13 mouse cellular contexts compared by ENCODE assay signal in the genomic region with DNA sequence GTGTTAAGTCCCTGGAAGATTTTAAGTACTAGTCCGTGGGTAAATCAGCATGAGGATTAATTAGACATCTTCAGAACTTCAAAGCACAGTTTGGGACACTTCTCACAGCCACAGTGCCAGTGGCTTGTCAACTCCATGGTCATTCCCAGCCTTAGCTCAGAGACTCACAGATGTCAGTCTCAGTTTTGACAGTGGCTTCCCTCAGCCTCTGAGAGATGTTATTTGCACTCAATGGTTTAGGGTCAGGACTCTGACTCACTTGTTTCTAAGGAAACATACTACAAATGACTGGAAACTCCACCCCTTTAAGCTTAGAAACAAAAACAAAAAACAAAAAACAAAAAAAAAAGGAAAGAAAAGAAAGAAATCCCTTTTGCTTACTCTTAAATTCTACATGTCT. TPM values are rescaled to one million over a fixed set of nuclear protein-coding genes. Genes with fewer than 3 reads are reported as not detected.
DNase-seq lines count a peak whose midpoint lies in the region; ATAC-seq lines count a peak whose summit lies in the region.
"Had no signal": no experiment of that assay in that cellular context is flagged by ENCODE, and none has a peak within 500 bp of the region (broad histone marks: within the 10 kb centered on the region; RNA-seq: fewer than 3 reads in every experiment).

No protein-coding gene starts in this region.

- no peaks in the 10 kb centered on the region for H3K27me3 ChIP-seq in heart, embryonic 14.5 days (ENCODE audit: control insufficient read depth, insufficient read depth, low read length)
- no peaks in the 10 kb centered on the region for H3K27me3 ChIP-seq in heart, embryonic 10.5 days (ENCODE audit: insufficient read depth, poor library complexity, severe bottlenecking)
- H3K27me3 ChIP-seq in midbrain, embryonic 13.5 days, result no peaks in the 10 kb centered on the region
- H3K27me3 ChIP-seq: stomach, embryonic 15.5 days had no signal

- peaks cover 4 to 7% of the 10 kb centered on the region in 2 experiments for H3K4me1 ChIP-seq in heart, embryonic 14.5 days (ENCODE audit: control insufficient read depth in 2 of 2, insufficient read depth in 2 of 2, low read length in 2 of 2)
- H3K4me1 ChIP-seq in heart, embryonic 10.5 days, result no peaks in the 10 kb centered on the region
- no peaks in the 10 kb centered on the region for H3K4me1 ChIP-seq in midbrain, embryonic 13.5 days (replicated peaks)
- H3K4me1 ChIP-seq: stomach, embryonic 15.5 days had no signal

- no peak overlapping the region for H3K4me3 ChIP-seq in heart, embryonic 14.5 days (ENCODE audit: control insufficient read depth in 1 of 2, insufficient read depth in 1 of 2, low read depth in 1 of 2, low read length in 2 of 2)
- H3K4me3 ChIP-seq in heart, embryonic 10.5 days, result no peak overlapping the region
- peak overlapping the region; percentile 41; the same call in 1 of the 2 replicates for H3K4me3 ChIP-seq in macrophage (ENCODE audit: inconsistent target)
- no peak overlapping the region for H3K4me3 ChIP-seq in midbrain, embryonic 13.5 days (replicated peaks)
- H3K4me3 ChIP-seq: forebrain, embryonic 10.5 days had no signal

- ATAC-seq in heart, embryonic 14.5 days (ENCODE audit: insufficient number of reproducible peaks, insufficient read depth, low FRiP score, low read depth), result no peak
- ATAC-seq in midbrain, embryonic 13.5 days, result no peak

- H3K9me3 ChIP-seq in heart, embryonic 14.5 days (ENCODE audit: control insufficient read depth, low read length), result no peaks in the 10 kb centered on the region
- H3K9me3 ChIP-seq in heart, embryonic 10.5 days, result no peaks in the 10 kb centered on the region
- H3K9me3 ChIP-seq in midbrain, embryonic 13.5 days, result no peaks in the 10 kb centered on the region
- H3K9me3 ChIP-seq: forebrain, embryonic 10.5 days; stomach, embryonic 15.5 days had no signal

- no peak overlapping the region for H3K27ac ChIP-seq in heart, embryonic 14.5 days (replicated peaks in 1 of 2; ENCODE audit: control insufficient read depth in 1 of 2, insufficient read depth in 1 of 2, low read depth in 2 of 2, low read length in 2 of 2)
- H3K27ac ChIP-seq in heart, embryonic 10.5 days, result no peak overlapping the region
- peak overlapping the region; percentile 56 for H3K27ac ChIP-seq in macrophage
- no peak overlapping the region for H3K27ac ChIP-seq in midbrain, embryonic 13.5 days
- H3K27ac ChIP-seq: forebrain, embryonic 10.5 days; stomach, embryonic 15.5 days had no signal

- 34% methylated on average over 1 of the region's 1 CpGs for WGBS in heart, embryonic 14.5 days
- 64% methylated on average over 1 of the region's 1 CpGs for WGBS in heart, embryonic 10.5 days
- WGBS in macrophage (ENCODE audit: missing documents), result 67% methylated on average over 1 of the region's 1 CpGs
- WGBS in midbrain, embryonic 13.5 days, result 6% methylated on average over 1 of the region's 1 CpGs

- no peaks in the 10 kb centered on the region for H3K36me3 ChIP-seq in heart, embryonic 14.5 days (ENCODE audit: control insufficient read depth, insufficient read depth, low read length)
- H3K36me3 ChIP-seq in heart, embryonic 10.5 days, result no peaks in the 10 kb centered on the region
- H3K36me3 ChIP-seq in macrophage (ENCODE audit: inconsistent target), result peaks cover 14% of the 10 kb centered on the region
- no peaks in the 10 kb centered on the region for H3K36me3 ChIP-seq in midbrain, embryonic 13.5 days
- H3K36me3 ChIP-seq: forebrain, embryonic 10.5 days; stomach, embryonic 15.5 days had no signal

- peak overlapping the region; percentile 68; the same call in 1 of the 2 replicates for H3K4me2 ChIP-seq in heart, embryonic 14.5 days (ENCODE audit: low read length)
- no peak overlapping the region for H3K4me2 ChIP-seq in midbrain, embryonic 13.5 days (replicated peaks)

- no peak for DNase-seq in heart, embryonic 10.5 days (ENCODE audit: low spot score)
- DNase-seq in 416B (ENCODE audit: low read depth) (peak; percentile 42), NIH3T3 (ENCODE audit: low read depth) (peak; percentile 63)
- no peak for DNase-seq in frontal cortex, postnatal 25 days (ENCODE audit: low spot score in 2 of 2)
- no peak for DNase-seq in urinary bladder, postnatal 10 days (ENCODE audit: low spot score)

- peaks cover 9% of the 10 kb centered on the region; the same call in 1 of the 2 replicates for H3K79me2 ChIP-seq in macrophage (ENCODE audit: inconsistent target)

- H3K9ac ChIP-seq in heart, embryonic 14.5 days (ENCODE audit: low read length), result no peak overlapping the region
- no peak overlapping the region for H3K9ac ChIP-seq in midbrain, embryonic 13.5 days (replicated peaks)
- H3K9ac ChIP-seq: stomach, embryonic 15.5 days had no signal

RNA-seq across cellular contexts. Expression of a gene that starts 0.8 kb away (rescaled TPM):
- polyA plus RNA-seq in heart, embryonic 14.5 days (2014; fragmentation: Nextera tagmentation; extraction: Ambion mirVana), result 2.3 and 2.4 TPM in 2 replicates
- 0.32 and 0.53 TPM in 2 replicates for polyA plus RNA-seq in heart, embryonic 10.5 days (2016; fragmentation: Nextera tagmentation; extraction: Ambion mirVana)
- total RNA-seq in macrophage (2018; cell fraction: chromatin; rRNA removed), result 100 to 1,000 TPM in 18 of 26 experiments, 10 to 100 TPM in 8; 11.6 to 550 (median 138) TPM
- total RNA-seq in macrophage (2018; cell fraction: cytosol; rRNA removed), result 1,000 to 10,000 TPM in 5 of 26 experiments, 100 to 1,000 TPM in 14, 10 to 100 TPM in 7; 53.0 to 1,080 (median 491) TPM
- 100 to 1,000 TPM in 22 of 26 experiments, 10 to 100 TPM in 4; 13.5 to 842 (median 412) TPM for total RNA-seq in macrophage (2018; cell fraction: nucleus; rRNA removed)
- 22.4 to 246 TPM (median 54.9 TPM) in 3 replicates for polyA plus RNA-seq in macrophage (2018)
- polyA plus RNA-seq in midbrain, embryonic 13.5 days (2015; fragmentation: Nextera tagmentation; extraction: Ambion mirVana), result 0.23 and 0.30 TPM in 2 replicates
- polyA plus RNA-seq: forebrain, embryonic 10.5 days had no signal

RNA-seq across cellular contexts. Expression of a gene that starts 25.0 kb away (rescaled TPM):
- 0.09 TPM in 1 of 2 replicates, not detected in the other for polyA plus RNA-seq in heart, embryonic 14.5 days (2014; fragmentation: Nextera tagmentation; extraction: Ambion mirVana)
- polyA plus RNA-seq in heart, embryonic 10.5 days (2016; fragmentation: Nextera tagmentation; extraction: Ambion mirVana), result not detected in 2 replicates
- total RNA-seq in macrophage (2018; cell fraction: chromatin; rRNA removed), result 1 to 10 TPM in 6 of 26 experiments, under 1 TPM in 8, not detected in 12; 0.38 to 2.9 (median 0.94) TPM
- 1 to 10 TPM in 13 of 26 experiments, under 1 TPM in 12, not detected in 1; 0.04 to 5.6 (median 1.4) TPM for total RNA-seq in macrophage (2018; cell fraction: cytosol; rRNA removed)
- total RNA-seq in macrophage (2018; cell fraction: nucleus; rRNA removed), result 1 to 10 TPM in 13 of 26 experiments, under 1 TPM in 6, not detected in 7; 0.28 to 6.8 (median 2.6) TPM
- 0.32 to 0.66 TPM in 2 of 3 replicates, not detected in the other for polyA plus RNA-seq in macrophage (2018)
- polyA plus RNA-seq in midbrain, embryonic 13.5 days (2015; fragmentation: Nextera tagmentation; extraction: Ambion mirVana), result not detected in 2 replicates
- total RNA-seq: layer of hippocampus, adult 18-20 months had no signal
- polyA plus RNA-seq: cortical plate, adult 2 months; forebrain, embryonic 10.5 days; limb, embryonic 11.5 days had no signal

RNA-seq across cellular contexts. Expression of a gene that starts 59.8 kb away (rescaled TPM):
- polyA plus RNA-seq in heart, embryonic 14.5 days (2014; fragmentation: Nextera tagmentation; extraction: Ambion mirVana), result 1.8 and 3.1 TPM in 2 replicates
- polyA plus RNA-seq in heart, embryonic 10.5 days (2016; fragmentation: Nextera tagmentation; extraction: Ambion mirVana), result 0.23 and 0.34 TPM in 2 replicates
- 100 to 1,000 TPM in 18 of 26 experiments, 10 to 100 TPM in 8; 23.0 to 493 (median 145) TPM for total RNA-seq in macrophage (2018; cell fraction: chromatin; rRNA removed)
- total RNA-seq in macrophage (2018; cell fraction: cytosol; rRNA removed), result 100 to 1,000 TPM in 14 of 26 experiments, 10 to 100 TPM in 12; 28.6 to 372 (median 208) TPM
- total RNA-seq in macrophage (2018; cell fraction: nucleus; rRNA removed), result 100 to 1,000 TPM in 21 of 26 experiments, 10 to 100 TPM in 5; 10.5 to 533 (median 219) TPM
- polyA plus RNA-seq in macrophage (2018), result 11.0 to 108 TPM (median 33.4 TPM) in 3 replicates
- polyA plus RNA-seq in midbrain, embryonic 13.5 days (2015; fragmentation: Nextera tagmentation; extraction: Ambion mirVana), result 0.76 and 1.1 TPM in 2 replicates

Comparison
In these comparisons a context has a peak if more than half of its experiments do, and no peak if none do; other contexts are left out.
1. DNase-seq: peak in 416B (single experiment) and NIH3T3 (single experiment); none in heart, embryonic 10.5 days (single experiment), frontal cortex, postnatal 25 days (0 of 2) and urinary bladder, postnatal 10 days (single experiment).